Mouse (Mus musculus) T-helper 17 cell (primary cell): ENCODE data around the gene Stim2.

ENCODE experiments used
- in situ Hi-C, 2 experiments: fragments of 300-600 bp; cut with MboI, MseI; formaldehyde crosslinking; loops; 1 replicate in 1 of 2; 2 replicates in 1 of 2; pipeline ENCODE4 v1.15.1; 2025; ENCODE audit warnings: high pct_unique_total_duplicates in 2 of 2

Stim2 gene

GRCm38 (mm10) chr5:53992616-53993015, 5.7 kb upstream of the Stim2 start:
- in situ Hi-C loops = no loop called here

DNA sequence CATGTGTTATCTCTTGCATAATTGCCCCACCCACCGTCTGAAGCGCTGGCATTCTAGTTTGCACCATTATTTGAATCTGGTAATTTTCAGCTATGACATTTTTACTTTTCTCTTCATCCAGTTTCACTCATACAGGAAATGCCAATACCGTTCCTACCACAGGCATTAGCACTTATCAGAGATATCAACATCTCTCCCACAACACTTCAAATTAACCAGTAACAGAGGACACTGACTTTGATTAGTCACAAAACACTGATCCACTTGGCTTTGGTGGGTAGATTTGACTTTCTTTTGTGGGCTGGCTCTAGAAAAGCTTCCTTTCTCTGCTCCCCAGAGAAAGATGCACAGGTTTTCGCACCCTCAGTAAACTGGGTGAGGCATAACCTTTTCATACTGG, 3.7 kb upstream of the Stim2 start:
- in situ Hi-C loops = no loop called here

DNA sequence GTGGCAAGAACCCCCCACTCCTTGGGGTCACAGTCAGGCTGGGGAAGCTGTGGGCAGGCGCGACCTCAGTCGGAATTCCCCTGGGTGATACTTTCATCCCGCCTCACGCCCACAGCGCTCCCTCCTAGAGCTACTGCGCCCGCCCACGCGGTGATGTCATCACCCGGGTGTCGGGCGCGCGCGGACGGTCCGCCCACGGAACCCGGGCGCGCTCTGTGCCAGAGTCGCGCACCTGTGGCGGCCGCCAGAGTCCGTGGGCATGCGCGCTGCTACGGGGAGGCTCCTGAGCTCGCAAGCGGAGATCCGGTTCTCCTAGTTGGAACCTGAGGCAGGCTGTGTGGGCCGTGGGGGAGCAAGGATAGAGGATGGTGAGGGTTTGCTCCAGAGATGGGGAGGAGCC, 3.0 kb upstream of the Stim2 start:
- in situ Hi-C loops = loop anchor here (5.0 kb wide), 3 partner anchors 52 to 107 kb away; no protein-coding TSS in a partner anchor

- in situ Hi-C loops = loop anchor here (5.0 kb wide), 3 partner anchors 50 to 105 kb away; no protein-coding TSS in a partner anchor
Observed at GRCm38 (mm10) chr5:53996822-53997221, 1.5 kb upstream of the Stim2 start.

- in situ Hi-C loops = loop anchor here (5.0 kb wide), 3 partner anchors 48 to 103 kb away; no protein-coding TSS in a partner anchor
Observed at GRCm38 (mm10) chr5:53998743-53999460, 603 bp downstream of the Stim2 start.

DNA sequence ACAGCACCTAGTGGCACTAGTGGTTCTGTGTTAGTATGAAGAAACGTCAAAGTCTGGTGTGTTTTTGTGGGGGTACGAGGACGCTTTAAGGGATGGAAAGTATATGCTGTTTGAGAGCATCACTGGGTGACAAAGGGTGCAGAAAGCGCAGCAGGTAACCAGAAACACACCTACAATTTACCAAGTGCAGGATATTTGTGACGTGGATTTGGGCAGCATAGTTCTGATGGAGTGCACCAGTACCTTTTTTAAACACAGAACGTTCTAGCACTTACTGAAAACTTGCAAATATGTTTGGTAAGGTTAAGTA, 1.1 kb downstream of the Stim2 start:
- in situ Hi-C loops = loop anchor here (5.0 kb wide), 3 partner anchors 48 to 103 kb away; no protein-coding TSS in a partner anchor

GRCm38 (mm10) chr5:53999831-54000230, 1.5 kb downstream of the Stim2 start:
- in situ Hi-C loops = loop anchor here (5.0 to 25.0 kb wide), 4 partner anchors 47 to 413 kb away; no protein-coding TSS in a partner anchor

DNA sequence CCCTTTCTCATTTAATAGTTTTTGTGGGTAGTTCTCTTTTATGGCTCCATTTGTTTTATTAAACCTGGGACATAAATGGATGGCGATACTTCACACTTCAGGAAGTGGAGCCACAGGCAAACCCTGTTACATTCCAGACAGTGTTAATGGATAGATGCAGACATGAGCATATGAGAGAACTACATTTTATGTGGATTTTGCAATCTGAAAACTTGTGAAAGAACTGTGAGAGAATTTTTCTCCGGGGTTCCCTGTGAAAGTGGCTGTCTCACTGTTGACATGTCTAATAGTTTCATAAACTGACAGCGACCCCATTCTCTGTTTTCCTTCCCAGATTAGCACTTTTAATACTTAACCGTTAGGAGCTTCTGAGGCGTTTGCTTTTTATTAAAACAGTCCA, 2.7 kb downstream of the Stim2 start:
- in situ Hi-C loops = loop anchor here in 1 of 2 experiments (25.0 kb wide), 1 partner anchor 414 kb away; no protein-coding TSS in a partner anchor

- in situ Hi-C loops = loop anchor here in 1 of 2 experiments (25.0 kb wide), 1 partner anchor 418 kb away; no protein-coding TSS in a partner anchor
Observed at GRCm38 (mm10) chr5:54005111-54005864, 7.0 kb downstream of the Stim2 start.

DNA sequence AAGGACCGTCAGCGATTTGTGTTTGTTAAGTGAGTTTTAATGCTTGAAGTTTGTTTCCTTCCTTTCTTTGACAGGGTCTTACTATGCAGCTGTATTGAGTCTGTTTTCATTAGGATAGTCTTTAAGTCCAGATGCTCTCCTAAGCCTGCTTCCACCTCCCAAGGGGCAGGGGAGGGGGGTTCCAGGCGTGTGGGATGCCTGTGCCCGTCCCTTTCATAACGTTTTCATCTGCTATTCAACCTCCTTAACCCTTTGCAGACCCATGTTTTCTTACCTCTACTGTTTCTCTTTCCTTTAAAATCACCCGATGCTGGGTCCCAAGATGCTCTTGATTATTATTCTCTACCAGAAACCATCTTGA, 7.5 kb downstream of the Stim2 start:
- in situ Hi-C loops = loop anchor here in 1 of 2 experiments (25.0 kb wide), 1 partner anchor 419 kb away; no protein-coding TSS in a partner anchor

- in situ Hi-C loops = loop anchor here in 1 of 2 experiments (25.0 kb wide), 1 partner anchor 420 kb away; no protein-coding TSS in a partner anchor
Observed at GRCm38 (mm10) chr5:54006845-54007244, 8.5 kb downstream of the Stim2 start.

- in situ Hi-C loops = loop anchor here in 1 of 2 experiments (25.0 kb wide), 1 partner anchor 420 kb away; no protein-coding TSS in a partner anchor
Observed at GRCm38 (mm10) chr5:54007617-54008016, 9.3 kb downstream of the Stim2 start.

DNA sequence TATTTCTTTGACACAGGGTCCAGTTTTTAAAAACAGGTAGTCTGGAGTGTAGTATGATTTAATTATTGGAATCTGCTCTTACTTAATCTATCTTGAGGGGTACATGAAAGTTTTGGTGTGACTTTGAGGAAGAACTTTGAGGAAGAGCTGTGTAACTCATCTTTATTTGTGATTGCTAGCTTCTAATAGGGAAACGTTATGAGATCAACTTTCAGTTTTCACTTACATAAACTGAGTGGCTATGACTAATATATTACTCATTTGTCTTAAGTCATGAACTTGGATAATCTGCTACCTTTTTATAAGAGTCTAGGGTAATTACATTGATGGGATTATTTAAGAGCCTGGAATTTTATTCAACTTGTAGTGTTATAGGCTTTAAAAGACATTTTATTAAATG, 15.0 kb downstream of the Stim2 start:
- in situ Hi-C loops = loop anchor here in 1 of 2 experiments (25.0 kb wide), 1 partner anchor 426 kb away; no protein-coding TSS in a partner anchor

GRCm38 (mm10) chr5:54017143-54017542, 18.8 kb downstream of the Stim2 start:
- in situ Hi-C loops = loop anchor here in 1 of 2 experiments (25.0 kb wide), 1 partner anchor 430 kb away; no protein-coding TSS in a partner anchor

GRCm38 (mm10) chr5:54018856-54019255, 20.6 kb downstream of the Stim2 start:
- in situ Hi-C loops = loop anchor here in 1 of 2 experiments (25.0 kb wide), 1 partner anchor 432 kb away; no protein-coding TSS in a partner anchor

GRCm38 (mm10) chr5:54019546-54019945, 21.2 kb downstream of the Stim2 start:
- in situ Hi-C loops = loop anchor here in 1 of 2 experiments (25.0 kb wide), 1 partner anchor 432 kb away; no protein-coding TSS in a partner anchor

DNA sequence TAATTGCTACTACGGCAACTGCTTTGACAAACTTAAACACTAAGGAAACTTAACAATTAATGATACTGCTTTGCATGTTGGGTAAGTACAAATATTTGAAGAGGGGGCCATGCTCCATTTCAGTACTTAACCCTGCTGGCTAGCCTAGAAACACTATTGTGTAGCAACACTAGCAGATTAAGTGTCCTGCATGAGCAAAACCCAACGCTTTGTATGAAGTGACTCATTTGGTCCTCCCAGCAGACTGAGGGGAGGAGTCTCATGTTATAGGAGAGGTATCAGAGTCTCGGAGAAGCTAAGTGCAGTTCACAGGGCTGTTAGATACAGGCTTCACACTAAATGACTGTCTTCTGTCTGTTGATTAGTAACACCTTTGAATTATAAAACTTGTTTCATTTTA, 26.3 kb downstream of the Stim2 start:
- in situ Hi-C loops = loop anchor here in 1 of 2 experiments (25.0 kb wide), 1 partner anchor 437 kb away; no protein-coding TSS in a partner anchor

GRCm38 (mm10) chr5:54025630-54026029, 27.3 kb downstream of the Stim2 start:
- in situ Hi-C loops = no loop called here

GRCm38 (mm10) chr5:54033217-54033616, 34.9 kb downstream of the Stim2 start:
- in situ Hi-C loops = no loop called here

GRCm38 (mm10) chr5:54034680-54035079, 36.4 kb downstream of the Stim2 start:
- in situ Hi-C loops = no loop called here

DNA sequence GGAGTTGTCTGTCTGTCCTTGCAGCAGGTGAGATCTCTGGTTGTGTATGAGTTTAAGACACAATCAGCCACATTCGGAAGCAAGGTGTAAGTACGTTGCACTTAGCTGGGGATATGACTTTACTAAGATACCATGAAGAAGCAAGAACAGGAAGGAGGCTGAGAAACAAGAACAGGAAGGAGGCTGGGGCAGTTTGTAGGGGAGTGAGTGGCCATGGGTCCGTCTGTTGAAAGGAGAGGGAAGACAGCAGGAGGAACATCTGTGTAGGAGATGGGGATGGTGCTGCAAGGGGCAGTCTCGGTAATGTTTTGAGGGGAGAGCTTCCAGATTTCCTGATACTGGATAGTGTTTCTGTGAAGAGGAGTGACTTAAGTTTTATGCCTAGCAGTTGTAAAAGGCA, 40.3 kb downstream of the Stim2 start:
- in situ Hi-C loops = no loop called here

- in situ Hi-C loops = no loop called here
Observed at GRCm38 (mm10) chr5:54040527-54040926, 42.2 kb downstream of the Stim2 start.
